Mouse (Mus musculus) MEL (cell line): ENCODE data around the gene Gm26741. TPM values are rescaled to one million over a fixed set of nuclear protein-coding genes. Genes with fewer than 3 reads are reported as not detected.

Experiments
- DNase-seq: peaks from one replicate; pipeline ENCODE4 v3.0.0; 2011; ENCODE audit warnings: low read depth, low spot score
- H3K27ac ChIP-seq: 2 replicates; pipeline ENCODE4 v1.5.1; 2012; ENCODE audit warnings: low read depth, mild to moderate bottlenecking, control low read depth, low read length, moderate library complexity; ENCODE audit not compliant: control insufficient read depth
- H3K27me3 ChIP-seq, 2 experiments: fragments of 150-350 bp in 1 of 2; sonication (generic) in 1 of 2; 2 replicates each; pipeline ENCODE4 v1.6.1; 2012; ENCODE audit warnings: low read length in 2 of 2, mild to moderate bottlenecking in 2 of 2, improper control_type of control experiment in 1 of 2, moderate library complexity in 1 of 2; ENCODE audit not compliant: insufficient read depth in 2 of 2, control insufficient read depth in 1 of 2
- H3K36me3 ChIP-seq, 2 experiments: 2 replicates each; pipeline ENCODE4 v1.6.1; 2012 to 2014; ENCODE audit warnings: low read length in 2 of 2, improper control_type of control experiment in 1 of 2, inconsistent platforms in 1 of 2, mild to moderate bottlenecking in 1 of 2; ENCODE audit not compliant: insufficient read depth in 2 of 2, control insufficient read depth in 1 of 2
- H3K4me1 ChIP-seq, 2 experiments: fragments of 150-350 bp in 1 of 2; sonication (generic) in 1 of 2; 2 replicates each; pipeline ENCODE4 v1.6.1; 2012; ENCODE audit warnings: low read length in 2 of 2, improper control_type of control experiment in 1 of 2, mild to moderate bottlenecking in 1 of 2; ENCODE audit not compliant: insufficient read depth in 2 of 2, control insufficient read depth in 1 of 2
- H3K4me3 ChIP-seq, 2 experiments: fragments of 150-350 bp in 1 of 2; sonication (generic) in 1 of 2; 2 replicates each; pipeline ENCODE4 v1.5.1; 2012; ENCODE audit warnings: low read depth in 2 of 2, low read length in 2 of 2, mild to moderate bottlenecking in 2 of 2, moderate library complexity in 2 of 2, control low read depth in 1 of 2, improper control_type of control experiment in 1 of 2; ENCODE audit not compliant: control insufficient read depth in 1 of 2, insufficient read depth in 1 of 2
- H3K79me2 ChIP-seq: 2 replicates; pipeline ENCODE4 v1.6.1; 2012; ENCODE audit warnings: mild to moderate bottlenecking, low read length, moderate library complexity; ENCODE audit not compliant: control insufficient read depth, poor library complexity, insufficient read depth
- H3K9ac ChIP-seq: 2 replicates; pipeline ENCODE4 v1.6.1; 2012; ENCODE audit warnings: low read depth, mild to moderate bottlenecking, control low read depth, low read length, moderate library complexity; ENCODE audit not compliant: control insufficient read depth, poor library complexity, severe bottlenecking
- H3K9me3 ChIP-seq: fragments of 150-350 bp; sonication (generic); replicated peaks from 2 replicates; pipeline ENCODE4 v1.6.1; 2012; ENCODE audit warnings: mild to moderate bottlenecking, low read length, improper control_type of control experiment, moderate library complexity; ENCODE audit not compliant: insufficient read depth
- BHLHE40 ChIP-seq: IDR thresholded peaks from 2 replicates; pipeline ENCODE4 v1.6.1; 2012; ENCODE audit warnings: low read depth, mild to moderate bottlenecking, inconsistent platforms, low read length, improper control_type of control experiment, borderline replicate concordance
- CHD1 ChIP-seq: IDR thresholded peaks from 2 replicates; pipeline ENCODE4 v1.6.1; 2012; ENCODE audit warnings: low read depth, mild to moderate bottlenecking, inconsistent platforms, low read length, improper control_type of control experiment
- CHD2 ChIP-seq: IDR thresholded peaks from 2 replicates; pipeline ENCODE4 v1.6.1; 2011; ENCODE audit warnings: low read length, improper control_type of control experiment
- CTCF ChIP-seq, 3 experiments: IDR thresholded peaks in 2 of 3; conservative IDR thresholded peaks in 1 of 3; 2 replicates each; pipeline ENCODE4 v1.5.1; 2011 to 2012; ENCODE audit warnings: low read length in 3 of 3, low read depth in 2 of 3, mild to moderate bottlenecking in 2 of 3, improper control_type of control experiment in 1 of 3, inconsistent platforms in 1 of 3, mixed read lengths in 1 of 3, moderate library complexity in 1 of 3; ENCODE audit not compliant: control insufficient read depth in 1 of 3, insufficient read depth in 1 of 3, poor library complexity in 1 of 3, severe bottlenecking in 1 of 3
- E2F4 ChIP-seq: IDR thresholded peaks from 2 replicates; pipeline ENCODE4 v1.6.1; 2011; ENCODE audit warnings: low read depth, low read length, improper control_type of control experiment, borderline replicate concordance
- ELF1 ChIP-seq: IDR thresholded peaks from 2 replicates; pipeline ENCODE4 v1.6.1; 2014; ENCODE audit warnings: low read depth, mild to moderate bottlenecking, inconsistent platforms, low read length, improper control_type of control experiment, moderate library complexity
- EP300 ChIP-seq, 2 experiments: IDR thresholded peaks; 2 replicates each; pipeline ENCODE4 v1.6.1; 2011; ENCODE audit warnings: improper control_type of control experiment in 2 of 2, low read length in 2 of 2, low read depth in 1 of 2, mild to moderate bottlenecking in 1 of 2
- ETS1 ChIP-seq: IDR thresholded peaks from 2 replicates; pipeline ENCODE4 v1.6.1; 2012; ENCODE audit warnings: low read depth, mild to moderate bottlenecking, inconsistent platforms, low read length, improper control_type of control experiment, moderate library complexity
- GABPA ChIP-seq: IDR thresholded peaks from 2 replicates; pipeline ENCODE4 v1.6.1; 2012; ENCODE audit warnings: low read depth, mild to moderate bottlenecking, inconsistent platforms, low read length, improper control_type of control experiment, moderate library complexity
- GATA1 ChIP-seq: IDR thresholded peaks from 2 replicates; pipeline ENCODE4 v1.6.1; 2011; ENCODE audit warnings: low read depth, low read length, improper control_type of control experiment
- HCFC1 ChIP-seq: IDR thresholded peaks from 2 replicates; pipeline ENCODE4 v1.6.1; 2012; ENCODE audit warnings: low read depth, mild to moderate bottlenecking, inconsistent platforms, low read length, improper control_type of control experiment, moderate library complexity
- JUND ChIP-seq: IDR thresholded peaks from 2 replicates; pipeline ENCODE4 v1.6.1; 2011; ENCODE audit warnings: low read depth, mild to moderate bottlenecking, improper control_type of control experiment, low read length
- MAX ChIP-seq: IDR thresholded peaks from 2 replicates; pipeline ENCODE4 v1.6.1; 2011; ENCODE audit warnings: low read length, improper control_type of control experiment
- MAZ ChIP-seq: IDR thresholded peaks from 2 replicates; pipeline ENCODE4 v1.6.1; 2012; ENCODE audit warnings: low read depth, mild to moderate bottlenecking, inconsistent platforms, low read length, improper control_type of control experiment
- MEF2A ChIP-seq: IDR thresholded peaks from 2 replicates; pipeline ENCODE4 v1.6.1; 2014; ENCODE audit warnings: low read depth, mild to moderate bottlenecking, inconsistent platforms, low read length, improper control_type of control experiment; ENCODE audit not compliant: poor library complexity, insufficient replicate concordance, severe bottlenecking; ENCODE audit errors: extremely low read depth
- MXI1 ChIP-seq: IDR thresholded peaks from 2 replicates; pipeline ENCODE4 v1.6.1; 2011; ENCODE audit warnings: mild to moderate bottlenecking, low read depth, low read length, improper control_type of control experiment
- MYC ChIP-seq: IDR thresholded peaks from 2 replicates; pipeline ENCODE4 v1.6.1; 2011; ENCODE audit warnings: low read depth, mild to moderate bottlenecking, low read length, improper control_type of control experiment, moderate library complexity
- NELFE ChIP-seq: IDR thresholded peaks from 2 replicates; pipeline ENCODE4 v1.6.1; 2011; ENCODE audit warnings: low read depth, low read length, improper control_type of control experiment
- NRF1 ChIP-seq: IDR thresholded peaks from 2 replicates; pipeline ENCODE4 v1.6.1; 2014; ENCODE audit warnings: low read depth, mild to moderate bottlenecking, inconsistent platforms, low read length, improper control_type of control experiment, moderate library complexity; ENCODE audit not compliant: poor library complexity, insufficient read depth, severe bottlenecking
- POLR2A ChIP-seq, 2 experiments: IDR thresholded peaks; 2 replicates each; pipeline ENCODE4 v1.6.1; 2011 to 2012; ENCODE audit warnings: low read length in 2 of 2, mild to moderate bottlenecking in 2 of 2, control low read depth in 1 of 2, improper control_type of control experiment in 1 of 2, low read depth in 1 of 2, moderate library complexity in 1 of 2; ENCODE audit not compliant: control insufficient read depth in 1 of 2, insufficient read depth in 1 of 2, poor library complexity in 1 of 2
- POLR2AphosphoS2 ChIP-seq: IDR thresholded peaks from 2 replicates; pipeline ENCODE4 v1.6.1; 2011; ENCODE audit warnings: low read length, improper control_type of control experiment
- RAD21 ChIP-seq: IDR thresholded peaks from 2 replicates; pipeline ENCODE4 v1.6.1; 2011; ENCODE audit warnings: mild to moderate bottlenecking, low read depth, low read length, improper control_type of control experiment
- RCOR1 ChIP-seq: IDR thresholded peaks from 2 replicates; pipeline ENCODE4 v1.6.1; 2012; ENCODE audit warnings: low read depth, mild to moderate bottlenecking, inconsistent platforms, low read length, improper control_type of control experiment
- SIN3A ChIP-seq: IDR thresholded peaks from 2 replicates; pipeline ENCODE4 v1.6.1; 2012; ENCODE audit warnings: low read length, improper control_type of control experiment, inconsistent platforms
- SMC3 ChIP-seq: IDR thresholded peaks from 2 replicates; pipeline ENCODE4 v1.6.1; 2011; ENCODE audit warnings: low read depth, low read length, improper control_type of control experiment
- TAL1 ChIP-seq: IDR thresholded peaks from 2 replicates; pipeline ENCODE4 v1.6.1; 2012; ENCODE audit warnings: mild to moderate bottlenecking, inconsistent platforms, low read length, moderate library complexity, mixed read lengths
- TBP ChIP-seq: IDR thresholded peaks from 2 replicates; pipeline ENCODE4 v1.8.0; 2011; ENCODE audit warnings: low read depth, low read length, improper control_type of control experiment
- TCF12 ChIP-seq: IDR thresholded peaks from 2 replicates; pipeline ENCODE4 v1.6.1; 2014; ENCODE audit warnings: low read depth, mild to moderate bottlenecking, inconsistent platforms, low read length, improper control_type of control experiment, moderate library complexity
- ZNF384 ChIP-seq: IDR thresholded peaks from 2 replicates; pipeline ENCODE4 v1.6.1; 2012; ENCODE audit warnings: low read depth, mild to moderate bottlenecking, inconsistent platforms, low read length, improper control_type of control experiment
- polyA plus RNA-seq, 2 experiments: library from polyadenylated mRNA; stranded (reverse) in 1 of 2; unstranded in 1 of 2; fragments of >175 nt in 1 of 2; fragments of >200 nt in 1 of 2; gene quantifications; 2 replicates each; pipeline versions ENCODE4 v1.2.1 to v1.2.4; 2012; ENCODE audit warnings: low replicate concordance in 2 of 2, low read depth in 1 of 2; ENCODE audit not compliant: insufficient read length in 2 of 2, insufficient read depth in 1 of 2, missing spikeins in 1 of 2
- total RNA-seq: library from RNA; depleted of rRNA; stranded (reverse); fragments of 300-350 nt; gene quantifications from 2 replicates; pipeline ENCODE4 v1.2.3, GENCODE M21; 2012

Gm26741 gene
- total and polyA plus RNA-seq, 3 experiments = not detected

GRCm38 (mm10) chr10:52381321-52381801 lies 22.8 kb downstream of the Gm26741 start:
- peaks cover 0 to 18% of the 10 kb centered on the region in 2 experiments; a peak in 2 of 4 replicates for H3K36me3 ChIP-seq
- TF ChIP-seq MAX = 0 out of 2 replicates have a peak, but pooled peaks have one; percentile 28
- TF ChIP-seq GATA1 = no peak
- H3K27me3 ChIP-seq = no peaks in the 10 kb centered on the region
- no peaks in the 10 kb centered on the region for H3K9me3 ChIP-seq
- peak overlapping the region; percentile 69 to 81 for H3K4me3 ChIP-seq
- 0 out of 2 replicates have a peak overlapping the region, but pooled peaks have one; percentile 15 for H3K27ac ChIP-seq
- peak; percentile 57 for DNase-seq
- peak overlapping the region; percentile 79 for H3K9ac ChIP-seq
- peaks cover 1 to 11% of the 10 kb centered on the region in 2 experiments; a peak in 3 of 4 replicates for H3K4me1 ChIP-seq
- H3K79me2 ChIP-seq = peaks cover 11% of the 10 kb centered on the region

- no peaks in the 10 kb centered on the region for H3K27me3 ChIP-seq
- peak within 1 kb of the TSS; percentile 79 for H3K9ac ChIP-seq
- no peaks in the 10 kb centered on the region for H3K9me3 ChIP-seq
- peaks cover 11% of the 10 kb centered on the region for H3K79me2 ChIP-seq
- H3K4me3 ChIP-seq = peak within 1 kb of the TSS; percentile 69 to 85
- H3K4me1 ChIP-seq = peaks cover 0 to 13% of the 10 kb centered on the region in 2 experiments; a peak in 2 of 4 replicates
- peaks cover 0 to 17% of the 10 kb centered on the region in 2 experiments; a peak in 2 of 4 replicates for H3K36me3 ChIP-seq
- DNase-seq = peak; percentile 98
- H3K27ac ChIP-seq = peak within 1 kb of the TSS; percentile 76
- no peak for TF ChIP-seq SMC3
- TF ChIP-seq CTCF (IDR thresholded peaks at IDR 0.05 in 2 of 3, conservative IDR thresholded peaks at IDR 0.05 in 1 of 3; ENCODE audit: control insufficient read depth in 1 of 3, insufficient read depth in 1 of 3, low read depth in 2 of 3, low read length in 3 of 3, poor library complexity in 1 of 3, severe bottlenecking in 1 of 3) = no peak
- TF ChIP-seq JUND = no peak
- TF ChIP-seq MYC = 0 out of 2 replicates have a peak, but pooled peaks have one; percentile 28
- no peak for TF ChIP-seq ZNF384
- TF ChIP-seq NELFE = peak; percentile 78
- TF ChIP-seq ETS1 = no peak
- TF ChIP-seq TBP = 0 out of 2 replicates have a peak, but pooled peaks have one; percentile 51
- no peak for TF ChIP-seq GATA1
- TF ChIP-seq ELF1 = peak; percentile 64; the same call in 1 of the 2 replicates
- peak; percentile 15; the same call in 1 of the 2 replicates for TF ChIP-seq MXI1
- TF ChIP-seq TCF12 = 0 out of 2 replicates have a peak, but pooled peaks have one; percentile 28
- no peak; the same call in 1 of the 2 replicates for TF ChIP-seq MAZ
- TF ChIP-seq CHD1 = 0 out of 2 replicates have a peak, but pooled peaks have one; percentile 35
- no peak for TF ChIP-seq GABPA
- TF ChIP-seq HCFC1 = peak; percentile 64
- TF ChIP-seq CHD2 = no peak
- TF ChIP-seq NRF1 = peak; percentile 89
- TF ChIP-seq E2F4 = no peak
- TF ChIP-seq SIN3A = peak; percentile 61
- no peak for TF ChIP-seq MEF2A
- peak; percentile 27; the same call in 1 of the 2 replicates for TF ChIP-seq MAX
- no peak for TF ChIP-seq RAD21
- peak; percentile 92 for TF ChIP-seq POLR2A (IDR thresholded peaks at IDR 0.05; ENCODE audit: control insufficient read depth in 1 of 2, insufficient read depth in 1 of 2, low read depth in 1 of 2, low read length in 2 of 2, poor library complexity in 1 of 2)
- no peak for TF ChIP-seq TAL1
- no peak for TF ChIP-seq EP300 (IDR thresholded peaks at IDR 0.05; ENCODE audit: low read depth in 1 of 2, low read length in 2 of 2)
- TF ChIP-seq POLR2AphosphoS2 = 0 out of 2 replicates have a peak, but pooled peaks have one; percentile 44
- no peak for TF ChIP-seq BHLHE40
- TF ChIP-seq RCOR1 = no peak
Measured at GRCm38 (mm10) chr10:52381845-52382591, 23.5 kb downstream of the Gm26741 start, which contains the start of gene Gopc. Gopc (minus strand) TSS chr10:52382124.
